Mouse (Mus musculus): ENCODE data around the gene Brox.

DNA sequence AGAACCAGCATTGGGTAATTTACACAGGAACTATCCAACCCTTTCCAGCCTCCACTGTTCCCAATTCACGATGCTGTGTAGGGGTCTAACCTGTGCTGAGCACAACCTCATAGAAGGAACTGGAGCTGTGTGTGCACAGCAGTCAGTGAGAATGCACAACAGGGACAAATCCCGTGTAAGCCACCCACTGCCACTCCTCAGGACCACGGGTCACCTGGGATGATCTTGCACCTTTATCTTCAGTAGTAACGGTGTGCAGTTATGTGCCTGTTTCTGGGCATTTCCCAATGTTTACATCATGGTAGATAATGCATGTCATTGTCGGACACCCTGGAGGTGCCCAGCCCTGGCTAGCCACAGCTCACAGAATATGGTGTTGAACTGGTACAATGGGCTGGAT, 21.3 kb downstream of the Brox start:
- no peak for TF ChIP-seq POLR2A (IDR thresholded peaks at IDR 0.05; ENCODE audit: control insufficient read depth, low read depth, low read length)
- no peak for TF ChIP-seq CTCF (IDR thresholded peaks at IDR 0.05; ENCODE audit: control insufficient read depth, insufficient read depth, insufficient replicate concordance, low read depth, low read length)

Measured in testis, adult 2 months (tissue).